Mouse (Mus musculus) CH12.LX (cell line): Measurements from ENCODE around the gene Efemp1.

Experiments
- CTCF ChIP-seq, 2 experiments: IDR thresholded peaks in 1 of 2; conservative IDR thresholded peaks in 1 of 2; 2 replicates each; pipeline ENCODE4 v1.5.1; 2011 to 2012; ENCODE audit warnings: low read depth in 2 of 2, low read length in 2 of 2, improper control_type of control experiment in 1 of 2, inconsistent platforms in 1 of 2, mild to moderate bottlenecking in 1 of 2, moderate library complexity in 1 of 2
- E2F4 ChIP-seq: IDR thresholded peaks from 2 replicates; pipeline ENCODE4 v1.6.1; 2011; ENCODE audit warnings: low read depth, low read length, improper control_type of control experiment; ENCODE audit not compliant: insufficient replicate concordance
- EP300 ChIP-seq: IDR thresholded peaks from 2 replicates; pipeline ENCODE4 v1.6.1; 2011; ENCODE audit warnings: low read length, improper control_type of control experiment
- ETS1 ChIP-seq: conservative IDR thresholded peaks from 2 replicates; pipeline ENCODE4 v1.6.1; 2012; ENCODE audit warnings: low read depth, mild to moderate bottlenecking, inconsistent platforms, low read length, improper control_type of control experiment, moderate library complexity
- JUND ChIP-seq: conservative IDR thresholded peaks from 2 replicates; pipeline ENCODE4 v1.6.1; 2011; ENCODE audit warnings: low read depth, low read length, improper control_type of control experiment
- MAFK ChIP-seq: IDR thresholded peaks from 2 replicates; pipeline ENCODE4 v1.6.1; 2011; ENCODE audit warnings: low read length, improper control_type of control experiment; ENCODE audit not compliant: insufficient replicate concordance
- MAX ChIP-seq: IDR thresholded peaks from 2 replicates; pipeline ENCODE4 v1.6.1; 2011; ENCODE audit warnings: low read length, improper control_type of control experiment
- POLR2A ChIP-seq: IDR thresholded peaks from 2 replicates; pipeline ENCODE4 v1.6.1; 2011; ENCODE audit warnings: low read depth, mild to moderate bottlenecking, improper control_type of control experiment, low read length
- USF1 ChIP-seq: IDR thresholded peaks from 2 replicates; pipeline ENCODE4 v1.6.1; 2014; ENCODE audit warnings: low read depth, mild to moderate bottlenecking, inconsistent platforms, low read length, improper control_type of control experiment
- ZC3H11A ChIP-seq: IDR thresholded peaks from 2 replicates; pipeline ENCODE4 v1.6.1; 2012; ENCODE audit warnings: low read depth, mild to moderate bottlenecking, inconsistent platforms, low read length, improper control_type of control experiment
- ZNF384 ChIP-seq: IDR thresholded peaks from 2 replicates; pipeline ENCODE4 v1.6.1; 2012; ENCODE audit warnings: low read depth, low read length, improper control_type of control experiment, inconsistent platforms

- TF ChIP-seq POLR2A (no peak), MAFK (no peak), USF1 (no peak), CTCF (conservative IDR thresholded peaks at IDR 0.05 in 1 of 2, IDR thresholded peaks at IDR 0.05 in 1 of 2; ENCODE audit: low read depth in 2 of 2, low read length in 2 of 2) (no peak), MAX (no peak), EP300 (no peak), ZC3H11A (no peak), ZNF384 (no peak), JUND (no peak), ETS1 (no peak), E2F4 (no peak)
Measured at GRCm38 (mm10) chr11:28883106-28883505, 30.1 kb downstream of the Efemp1 start.
